Mouse (Mus musculus): ENCODE data around the gene Icam4.

- TF ChIP-seq CTCF (IDR thresholded peaks at IDR 0.05; ENCODE audit: borderline replicate concordance, insufficient read depth, low read depth, low read length) (no peak), POLR2A (IDR thresholded peaks at IDR 0.05; ENCODE audit: borderline replicate concordance, insufficient read depth, low read length) (no peak)
These were observed 32.1 kb upstream of the Icam4 start for GRCm38 (mm10) chr9:20997065-20997464.

Data from cerebellum, adult 2 months (tissue).